Mouse (Mus musculus) adrenal gland, postnatal 4 days (tissue): Measurements from ENCODE around the gene Ppp1r1b. TPM values are rescaled to one million over a fixed set of nuclear protein-coding genes. Genes with fewer than 3 reads are reported as not detected.

Source experiments
- DNase-seq, 2 experiments: peaks; one replicate each; pipeline ENCODE4 v3.0.0; 2021 to 2022; ENCODE audit warnings: low spot score in 2 of 2, mixed read lengths in 2 of 2
- long read RNA-seq, 2 experiments: library from polyadenylated mRNA; stranded (forward); transcript quantifications; one replicate each; pipeline ENCODE4 v2.0.0; 2021
- total RNA-seq, 2 experiments: library from RNA; stranded (reverse); gene quantifications; 2 replicates each; pipeline ENCODE4 v1.2.3; 2021

Gene Ppp1r1b
- total RNA-seq: 1 to 10 TPM; 1.3 to 1.9 TPM
- long read RNA-seq, experiment 1, partial matches to known transcripts: 0 of 1 reads
- long read RNA-seq, experiment 1, other reads (novel, unspliced or antisense): 0 of 1 reads
- long read RNA-seq, experiment 2, partial matches to known transcripts: 0 of 1 reads
- long read RNA-seq, experiment 2, other reads (novel, unspliced or antisense): 0 of 1 reads

- no peak for DNase-seq
Observed at GRCm38 (mm10) chr11:98348083-98348961, at the start of gene Ppp1r1b. Ppp1r1b (plus strand) TSS chr11:98348404.

- no peak for DNase-seq
Observed at GRCm38 (mm10) chr11:98298484-98299205, 49.6 kb upstream of the Ppp1r1b start.

- peak in 1 of 2 experiments; percentile 45 for DNase-seq
Observed at GRCm38 (mm10) chr11:98313790-98314323, 34.3 kb upstream of the Ppp1r1b start.

GRCm38 (mm10) chr11:98317479-98317878, 30.7 kb upstream of the Ppp1r1b start:
- DNase-seq: no peak

GRCm38 (mm10) chr11:98318421-98319116, 29.6 kb upstream of the Ppp1r1b start:
- DNase-seq: no peak

- no peak for DNase-seq
Observed at GRCm38 (mm10) chr11:98319120-98319519, 29.1 kb upstream of the Ppp1r1b start.

- no peak for DNase-seq
Observed at GRCm38 (mm10) chr11:98319544-98319943, 28.7 kb upstream of the Ppp1r1b start.

GRCm38 (mm10) chr11:98319944-98320343, 28.3 kb upstream of the Ppp1r1b start:
- DNase-seq: no peak

GRCm38 (mm10) chr11:98320381-98320780, 27.8 kb upstream of the Ppp1r1b start:
- DNase-seq: no peak

GRCm38 (mm10) chr11:98320806-98321676, 27.2 kb upstream of the Ppp1r1b start:
- DNase-seq: no peak

GRCm38 (mm10) chr11:98321677-98322003, 26.6 kb upstream of the Ppp1r1b start:
- DNase-seq: no peak

- no peak for DNase-seq
Observed at GRCm38 (mm10) chr11:98322159-98322558, 26.0 kb upstream of the Ppp1r1b start.

GRCm38 (mm10) chr11:98323136-98323866, 24.9 kb upstream of the Ppp1r1b start:
- DNase-seq: no peak

- DNase-seq: no peak
Observed at GRCm38 (mm10) chr11:98323933-98324332, 24.3 kb upstream of the Ppp1r1b start.

- no peak for DNase-seq
Observed at GRCm38 (mm10) chr11:98325191-98325820, 22.9 kb upstream of the Ppp1r1b start.

- DNase-seq: no peak
Observed at GRCm38 (mm10) chr11:98325821-98326218, 22.4 kb upstream of the Ppp1r1b start.

GRCm38 (mm10) chr11:98326741-98327135, 21.5 kb upstream of the Ppp1r1b start:
- DNase-seq: no peak

- no peak for DNase-seq
Observed at GRCm38 (mm10) chr11:98327136-98328030, 20.8 kb upstream of the Ppp1r1b start.
